Mouse (Mus musculus) CH12.LX (cell line): Measurements from ENCODE around the gene Kmt5b.

Experiments used
- CTCF ChIP-seq, 2 experiments: IDR thresholded peaks in 1 of 2; conservative IDR thresholded peaks in 1 of 2; 2 replicates each; pipeline ENCODE4 v1.5.1; 2011 to 2012; ENCODE audit warnings: low read depth in 2 of 2, low read length in 2 of 2, improper control_type of control experiment in 1 of 2, inconsistent platforms in 1 of 2, mild to moderate bottlenecking in 1 of 2, moderate library complexity in 1 of 2
- RAD21 ChIP-seq: IDR thresholded peaks from 2 replicates; pipeline ENCODE4 v1.6.1; 2011; ENCODE audit warnings: low read depth, mild to moderate bottlenecking, low read length, improper control_type of control experiment, moderate library complexity
- ZMIZ1 ChIP-seq: IDR thresholded peaks from 2 replicates; pipeline ENCODE4 v1.6.1; 2012; ENCODE audit warnings: low read depth, mild to moderate bottlenecking, inconsistent platforms, low read length, improper control_type of control experiment

DNA sequence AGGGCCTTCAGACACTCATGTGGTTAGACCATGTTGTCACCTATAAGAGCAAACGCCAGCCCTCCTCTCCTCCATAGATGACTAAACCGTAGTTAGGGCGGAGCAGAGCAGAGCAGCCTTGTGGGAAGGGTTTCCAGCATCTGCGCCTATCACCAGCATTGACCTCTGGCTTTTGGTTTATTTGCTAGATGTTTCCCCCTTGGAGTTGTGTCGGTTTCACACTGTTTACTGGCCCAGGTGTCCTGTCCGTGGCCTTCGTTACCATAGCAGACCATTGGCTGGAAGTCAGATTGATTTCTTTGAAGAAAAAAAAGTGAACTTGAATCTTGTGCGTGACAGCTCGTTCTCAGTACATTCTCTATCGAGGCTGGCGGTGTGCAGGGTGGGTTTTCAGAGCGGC lies 48.6 kb downstream of the Kmt5b start:
- TF ChIP-seq RAD21 (no peak), ZMIZ1 (no peak), CTCF (conservative IDR thresholded peaks at IDR 0.05 in 1 of 2, IDR thresholded peaks at IDR 0.05 in 1 of 2; ENCODE audit: low read depth in 2 of 2, low read length in 2 of 2) (no peak)
